Mouse (Mus musculus): Measurements from ENCODE around the gene Ralb. TPM values are rescaled to one million over a fixed set of nuclear protein-coding genes. Genes with fewer than 3 reads are reported as not detected.
A peak's percentile ranks its signal among the peaks of the same experiment; 100 is the strongest.

Ralb gene
- 53.3 and 59.1 TPM in 2 replicates for polyA plus RNA-seq (2012; rRNA removed)

DNA sequence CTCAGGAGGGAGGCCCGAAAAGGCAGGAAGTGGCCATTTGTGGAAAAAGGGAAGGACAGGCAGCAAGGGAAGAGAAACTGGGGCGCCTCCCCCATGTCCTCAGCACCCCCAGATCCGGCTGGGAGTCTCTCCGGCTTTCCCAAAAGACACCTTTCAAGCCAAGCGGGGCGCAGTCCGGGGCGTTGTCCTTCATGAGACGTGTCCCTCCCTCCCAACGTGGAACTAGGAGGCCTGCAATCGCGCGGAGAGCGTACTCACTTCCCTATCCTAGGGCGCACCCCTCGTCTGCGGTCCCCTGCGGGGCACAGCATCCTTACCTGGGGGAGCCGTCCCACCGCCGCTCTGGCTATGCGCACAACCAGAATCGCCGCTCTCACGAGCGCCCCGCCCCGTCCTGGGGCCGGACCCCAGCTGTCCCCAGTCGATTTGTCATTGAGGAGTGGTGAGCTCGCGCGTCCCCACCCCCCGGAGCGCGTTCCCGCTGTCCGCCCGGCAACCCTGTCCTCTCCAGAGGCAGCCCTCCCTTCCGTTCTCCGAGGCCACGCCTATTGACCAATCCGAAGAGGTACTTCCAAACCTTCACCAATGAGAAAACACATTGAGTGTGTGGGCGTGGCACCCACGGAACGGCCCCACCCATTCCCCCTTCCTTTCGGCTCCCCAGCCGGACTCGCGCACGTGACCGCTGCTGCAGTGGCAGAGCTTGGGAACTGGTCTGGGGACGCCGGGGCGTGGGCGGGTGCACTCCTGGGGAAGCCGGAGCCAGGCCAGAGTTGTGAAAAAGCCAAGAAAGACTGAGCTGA is at the start of gene Ralb:
TSS of gene Ralb (minus strand) at position 535 of the 803 bp plus-strand sequence.
- DNase-seq (ENCODE audit: low spot score) = peak; percentile 87

DNA sequence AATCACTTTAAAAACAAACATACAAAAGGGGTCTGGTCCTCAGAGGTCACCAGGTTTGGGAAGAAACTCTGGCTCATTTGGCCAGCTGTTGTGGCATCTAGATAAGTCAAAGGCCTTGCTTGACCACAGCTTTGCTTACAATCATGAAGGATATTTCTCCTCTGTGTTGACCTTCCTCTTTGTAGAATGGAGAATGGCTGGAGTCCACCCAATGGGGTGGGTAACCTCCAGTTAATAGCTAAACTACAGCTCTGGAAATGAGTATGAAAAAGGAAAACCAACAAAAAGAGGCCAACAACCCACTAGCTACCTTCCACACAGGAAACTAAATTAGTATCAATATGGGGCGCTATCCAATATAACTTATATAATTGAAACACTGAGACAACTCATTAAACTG is 47.1 kb upstream of the Ralb start:
- no peak for DNase-seq (ENCODE audit: low spot score)

DNA sequence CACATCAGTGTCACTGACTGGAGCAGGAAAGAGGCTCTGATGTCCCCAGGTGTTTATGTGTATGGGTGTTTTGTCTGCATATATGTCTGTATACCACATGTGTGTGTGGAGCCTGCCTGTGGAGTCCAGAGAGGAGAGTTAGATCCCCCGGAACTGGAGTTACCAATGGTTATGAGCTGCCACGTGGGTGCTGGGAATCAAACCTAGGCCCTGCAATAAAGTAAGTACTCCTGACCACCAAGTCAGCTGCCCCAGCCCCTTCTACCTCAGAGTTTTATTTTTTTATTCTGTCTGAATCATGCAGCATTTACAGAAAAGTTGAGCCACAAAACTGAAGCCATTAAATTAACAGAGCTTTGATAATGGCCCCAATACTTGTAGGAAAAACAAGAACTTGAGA is 45.5 kb upstream of the Ralb start:
- DNase-seq (ENCODE audit: low spot score) = no peak

DNA sequence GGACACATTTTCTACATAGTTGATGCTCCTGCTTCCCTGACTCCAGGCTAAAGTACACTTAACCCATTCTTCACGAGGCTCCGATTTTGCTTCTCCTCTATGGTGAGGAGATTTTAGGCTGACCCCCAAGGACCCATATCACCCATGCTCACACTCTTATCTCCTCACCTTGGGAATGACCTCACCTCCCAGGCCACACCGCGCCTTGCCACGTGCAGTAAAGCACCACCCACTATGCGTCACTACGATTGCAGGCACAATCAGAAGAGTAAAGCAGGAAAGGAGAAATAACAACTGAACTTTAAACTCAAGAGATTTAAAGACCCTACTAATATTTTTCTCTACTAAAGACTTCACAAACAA is 44.7 kb upstream of the Ralb start:
- no peak for DNase-seq (ENCODE audit: low spot score)

GRCm38 (mm10) chr1:119548668-119549326 is 44.2 kb upstream of the Ralb start:
- DNase-seq (ENCODE audit: low spot score) = peak; percentile 51

DNA sequence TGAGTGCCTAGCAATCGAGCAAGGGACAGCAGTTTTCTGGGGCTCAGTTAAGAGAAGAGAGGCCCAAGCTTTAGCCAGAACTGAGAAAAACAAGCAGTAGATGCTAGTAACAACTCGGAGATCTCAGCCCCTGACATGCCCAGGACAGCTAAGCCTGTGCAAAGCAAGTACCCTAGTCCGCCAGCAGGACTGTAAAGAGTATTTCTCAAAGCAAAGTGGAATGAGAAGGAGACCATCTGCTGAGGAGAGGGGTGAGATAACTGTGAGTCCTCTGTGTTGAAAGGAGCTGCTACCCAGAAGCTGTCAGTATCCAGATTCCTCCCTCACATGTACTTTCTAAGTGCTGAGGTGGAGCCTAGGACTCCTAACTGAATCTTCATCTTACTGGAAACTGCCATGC is 41.9 kb upstream of the Ralb start:
- no peak for DNase-seq (ENCODE audit: low spot score)

GRCm38 (mm10) chr1:119545671-119546070 is 41.1 kb upstream of the Ralb start:
- no peak for DNase-seq (ENCODE audit: low spot score)

DNA sequence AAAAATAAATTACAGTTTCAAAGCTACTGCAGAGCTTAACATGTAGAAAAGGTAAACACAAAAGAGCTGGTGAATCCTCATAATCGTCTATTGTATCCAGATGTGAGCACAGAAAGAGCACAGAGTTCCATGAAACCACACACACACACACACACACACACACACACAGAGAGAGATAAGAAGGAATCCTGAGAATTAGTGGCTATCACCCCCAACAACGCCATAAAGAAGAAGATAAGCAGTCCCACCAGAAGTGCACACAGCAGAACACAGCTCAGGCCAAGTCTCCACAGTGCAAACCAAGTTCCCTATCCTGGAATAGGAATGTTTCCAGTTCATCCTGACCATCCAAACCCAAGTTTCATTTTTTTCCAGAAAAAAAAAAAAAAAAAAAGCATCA is 40.6 kb upstream of the Ralb start:
- no peak for DNase-seq (ENCODE audit: low spot score)

DNA sequence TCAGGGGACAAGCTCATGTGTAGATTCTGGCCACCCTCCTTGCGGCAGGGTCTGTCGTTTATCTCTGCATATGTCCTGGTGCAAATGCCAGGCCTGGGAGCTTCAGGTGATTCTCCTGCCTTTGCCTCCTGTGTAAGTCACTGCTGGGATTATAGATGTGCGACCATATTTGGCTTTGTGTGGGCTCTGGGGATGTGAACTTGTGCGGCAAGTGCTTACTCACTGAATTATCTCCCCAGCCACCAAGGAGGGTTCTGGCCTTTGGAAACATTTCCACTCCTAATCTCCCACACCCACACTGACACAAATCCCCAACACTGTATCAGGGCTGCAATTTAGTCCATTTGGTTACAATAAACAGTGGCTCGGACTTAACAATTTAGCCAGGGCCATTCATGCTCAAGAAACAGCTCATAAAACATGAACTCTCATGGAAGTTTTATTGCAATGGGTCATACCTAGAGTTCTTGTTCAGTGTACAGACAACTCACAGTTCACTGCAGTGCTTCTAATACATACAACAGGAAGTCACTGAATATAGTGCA is 40.1 kb upstream of the Ralb start:
- no peak for DNase-seq (ENCODE audit: low spot score)

- DNase-seq (ENCODE audit: low spot score) = no peak
Measured at GRCm38 (mm10) chr1:119543316-119543715, 38.7 kb upstream of the Ralb start.

DNA sequence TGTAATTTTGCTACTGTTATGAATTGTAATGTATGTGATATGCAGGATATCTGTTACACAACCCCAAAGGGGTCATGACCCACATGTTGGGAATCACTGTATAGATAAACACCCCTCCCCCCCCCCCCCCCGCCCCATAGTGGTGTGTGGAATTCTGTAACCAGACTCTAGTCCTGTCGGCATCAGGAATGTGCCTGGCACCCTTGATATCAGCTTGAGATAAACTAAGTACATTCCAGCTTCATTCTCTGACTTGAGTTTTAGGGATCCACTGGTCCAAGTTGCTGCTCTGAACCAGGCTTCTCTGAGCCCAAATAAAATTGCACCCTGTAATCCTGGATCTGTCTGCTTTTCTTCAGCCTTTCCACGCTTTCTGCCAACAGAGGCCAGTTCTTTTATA is 37.0 kb upstream of the Ralb start:
- no peak for DNase-seq (ENCODE audit: low spot score)

GRCm38 (mm10) chr1:119540836-119541557 is 36.4 kb upstream of the Ralb start:
- no peak for DNase-seq (ENCODE audit: low spot score)

GRCm38 (mm10) chr1:119539252-119539651 is 34.7 kb upstream of the Ralb start:
- no peak for DNase-seq (ENCODE audit: low spot score)

- DNase-seq (ENCODE audit: low spot score) = no peak
Measured at GRCm38 (mm10) chr1:119537651-119538050, 33.1 kb upstream of the Ralb start.

- DNase-seq (ENCODE audit: low spot score) = no peak
Measured at GRCm38 (mm10) chr1:119536122-119536521, 31.5 kb upstream of the Ralb start.

- DNase-seq (ENCODE audit: low spot score) = no peak
Measured at GRCm38 (mm10) chr1:119534341-119534740, 29.7 kb upstream of the Ralb start.

- no peak for DNase-seq (ENCODE audit: low spot score)
Measured at GRCm38 (mm10) chr1:119533093-119533805, 28.7 kb upstream of the Ralb start.

DNA sequence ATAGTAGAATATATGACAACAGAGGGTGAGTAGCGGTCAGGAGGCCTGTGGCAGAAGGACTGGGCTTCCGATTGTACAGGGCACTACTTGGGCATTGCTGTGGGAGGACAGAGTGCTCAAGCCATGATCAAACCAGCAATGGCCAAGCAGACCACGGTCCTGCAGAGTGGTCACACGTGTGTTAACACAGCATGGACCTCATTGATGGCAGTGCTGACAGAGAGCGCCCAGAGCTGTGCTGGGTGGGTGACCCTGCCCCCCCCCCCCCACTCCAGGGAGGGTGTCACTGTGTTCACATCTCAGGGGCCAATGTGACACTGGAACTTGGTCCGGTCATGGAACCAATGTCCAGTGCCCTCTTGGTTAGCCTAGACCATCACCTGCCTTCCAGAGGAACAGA is 27.6 kb upstream of the Ralb start:
- DNase-seq (ENCODE audit: low spot score) = no peak

GRCm38 (mm10) chr1:119530941-119531340 is 26.3 kb upstream of the Ralb start:
- no peak for DNase-seq (ENCODE audit: low spot score)

- peak; percentile 94 for DNase-seq (ENCODE audit: low spot score)
Measured at GRCm38 (mm10) chr1:119525689-119526591, 21.3 kb upstream of the Ralb start, which contains the start of gene Tmem185b. Gene Tmem185b, plus strand, starts transcription at chr1:119526160.

DNA sequence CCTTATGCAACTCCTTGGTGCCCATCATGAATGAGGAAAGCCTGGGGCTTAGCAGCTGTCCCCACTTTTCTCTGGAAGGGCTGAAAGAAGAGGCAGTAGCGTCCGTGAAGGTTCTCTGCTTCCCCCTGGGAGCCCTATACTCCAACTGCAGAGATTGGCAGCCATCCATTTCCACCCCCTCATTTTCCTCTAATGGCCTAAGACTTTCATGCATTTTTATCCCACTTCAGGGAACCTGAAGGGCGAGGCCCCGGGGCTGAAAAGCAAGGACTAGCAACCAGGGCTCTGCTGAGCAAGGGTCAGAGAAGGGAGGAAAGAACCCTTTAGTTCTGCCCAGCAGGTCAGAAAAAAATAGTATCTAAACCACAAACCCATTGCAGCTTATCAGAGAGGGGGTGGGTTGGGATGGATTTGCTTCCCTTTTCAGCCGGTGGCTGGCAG is 20.4 kb upstream of the Ralb start:
- no peak for DNase-seq (ENCODE audit: low spot score)

All from urinary bladder, adult 2 months (tissue).